Mouse (Mus musculus) adrenal gland, postnatal 10 days (tissue): ENCODE measurements at regions not wholly inside any gene's neighbourhood (a gene's known extent, or its start where the extent isn't known, plus 50 kb on each side); places are given as distances from the start of the nearest gene placed in this dataset.
A peak's percentile ranks its signal among the peaks of the same experiment; 100 is the strongest.

Experiments used
- DNase-seq: peaks from one replicate; pipeline ENCODE4 v3.0.0; 2021; ENCODE audit warnings: mixed read lengths

- DNase-seq, result no peak
These were observed 203.0 kb upstream of the Usp24 start for GRCm38 (mm10) chr4:106112981-106113380.

GRCm38 (mm10) chr4:106113747-106114146 lies 202.3 kb upstream of the Usp24 start:
- no peak for DNase-seq

- DNase-seq, result no peak
These were observed 199.4 kb upstream of the Usp24 start for GRCm38 (mm10) chr4:106116611-106117010.

- no peak for DNase-seq
These were observed 194.7 kb upstream of the Usp24 start for GRCm38 (mm10) chr4:106121306-106121705.

GRCm38 (mm10) chr4:106123038-106123654 lies 192.9 kb upstream of the Usp24 start:
- peak; percentile 53 for DNase-seq

GRCm38 (mm10) chr4:106127199-106127598 lies 188.8 kb upstream of the Usp24 start:
- no peak for DNase-seq

GRCm38 (mm10) chr4:106127641-106128040 lies 188.4 kb upstream of the Usp24 start:
- DNase-seq, result peak; percentile 60

- no peak for DNase-seq
These were observed 186.7 kb upstream of the Usp24 start for GRCm38 (mm10) chr4:106129327-106129726.

- no peak for DNase-seq
These were observed 186.2 kb upstream of the Usp24 start for GRCm38 (mm10) chr4:106129803-106130202.

- no peak for DNase-seq
These were observed 182.0 kb upstream of the Usp24 start for GRCm38 (mm10) chr4:106133746-106134730.

- no peak for DNase-seq
These were observed 173.3 kb upstream of the Usp24 start for GRCm38 (mm10) chr4:106142741-106143140.

GRCm38 (mm10) chr4:106144351-106145116 lies 171.5 kb upstream of the Usp24 start:
- peak; percentile 37 for DNase-seq

GRCm38 (mm10) chr4:106146919-106147460 lies 169.0 kb upstream of the Usp24 start:
- DNase-seq, result no peak

- DNase-seq, result no peak
These were observed 167.1 kb upstream of the Usp24 start for GRCm38 (mm10) chr4:106148866-106149265.

GRCm38 (mm10) chr4:106149471-106150048 lies 166.5 kb upstream of the Usp24 start:
- no peak for DNase-seq

- DNase-seq, result no peak
These were observed 165.2 kb upstream of the Usp24 start for GRCm38 (mm10) chr4:106150775-106151174.

- no peak for DNase-seq
These were observed 158.4 kb upstream of the Usp24 start for GRCm38 (mm10) chr4:106157451-106158179.

- no peak for DNase-seq
These were observed 154.4 kb upstream of the Usp24 start for GRCm38 (mm10) chr4:106161592-106161991.

GRCm38 (mm10) chr4:106162551-106162950 lies 153.5 kb upstream of the Usp24 start:
- no peak for DNase-seq

- DNase-seq, result no peak
These were observed 152.8 kb upstream of the Usp24 start for GRCm38 (mm10) chr4:106163220-106163619.

GRCm38 (mm10) chr4:106167716-106168115 lies 148.3 kb upstream of the Usp24 start:
- DNase-seq, result no peak
